ENCODE assay signal across 19 mouse cellular contexts in genomic region chr2:121339057-121339456, GRCm38 (mm10). TPM values are rescaled to one million over a fixed set of nuclear protein-coding genes. Genes with fewer than 3 reads are reported as not detected.
DNase-seq lines count a peak whose midpoint lies in the region; ATAC-seq and TF ChIP-seq lines count a peak whose summit lies in the region.
"Had no signal": no experiment of that assay in that cellular context is flagged by ENCODE, and none has a peak within 500 bp of the region (broad histone marks: within the 10 kb centered on the region; RNA-seq: fewer than 3 reads in every experiment).

No protein-coding gene starts in this region.

- no peaks in the 10 kb centered on the region for H3K27me3 ChIP-seq in lung, embryonic 14.5 days (ENCODE audit: insufficient read depth, low read length)
- no peaks in the 10 kb centered on the region for H3K27me3 ChIP-seq in kidney, embryonic 16.5 days (ENCODE audit: insufficient read depth, low read length)
- H3K27me3 ChIP-seq: embryonic facial prominence, embryonic 13.5 days; midbrain, embryonic 15.5 days had no signal

- no peaks in the 10 kb centered on the region for H3K36me3 ChIP-seq in lung, embryonic 14.5 days (ENCODE audit: insufficient read depth)
- peaks cover 7% of the 10 kb centered on the region; the same call in 1 of the 2 replicates for H3K36me3 ChIP-seq in kidney, embryonic 16.5 days (ENCODE audit: insufficient read depth, low read length)

- no peaks in the 10 kb centered on the region for H3K4me1 ChIP-seq in lung, embryonic 14.5 days (ENCODE audit: insufficient read depth)
- H3K4me1 ChIP-seq in kidney, embryonic 16.5 days (ENCODE audit: insufficient read depth, low read length), result no peaks in the 10 kb centered on the region
- H3K4me1 ChIP-seq: embryonic facial prominence, embryonic 13.5 days; midbrain, embryonic 15.5 days had no signal

- ATAC-seq in lung, embryonic 14.5 days (ENCODE audit: insufficient read depth), result no peak
- no peak for ATAC-seq in granulocyte monocyte progenitor cell, adult 5-6 weeks (replicated peaks; ENCODE audit: poor library complexity, severe bottlenecking)
- ATAC-seq in kidney, embryonic 16.5 days (ENCODE audit: low FRiP score, low TSS enrichment), result no peak
- ATAC-seq: activated CD4-positive, CD25-positive, alpha-beta regulatory T cell, adult 4 months; forebrain, embryonic 14.5 days; midbrain, embryonic 15.5 days had no signal

- H3K27ac ChIP-seq in gastrocnemius, adult 2 months, result no peak overlapping the region
- no peak overlapping the region for H3K27ac ChIP-seq in lung, embryonic 14.5 days (ENCODE audit: low read depth)
- H3K27ac ChIP-seq in kidney, embryonic 16.5 days (ENCODE audit: low read length), result no peak overlapping the region
- H3K27ac ChIP-seq: embryonic facial prominence, embryonic 13.5 days; midbrain, embryonic 15.5 days had no signal

- H3K9ac ChIP-seq in lung, embryonic 14.5 days, result no peak overlapping the region
- no peak overlapping the region for H3K9ac ChIP-seq in kidney, embryonic 16.5 days (replicated peaks; ENCODE audit: low read length)
- H3K9ac ChIP-seq: embryonic facial prominence, embryonic 13.5 days; midbrain, embryonic 15.5 days had no signal

- peak; percentile 36 for TF ChIP-seq CTCF in gastrocnemius, adult 2 months (IDR thresholded peaks at IDR 0.05)
- TF ChIP-seq CTCF in lung, embryonic 14.5 days (IDR thresholded peaks at IDR 0.05; ENCODE audit: low read depth), result peak; percentile 39; the same call in 1 of the 2 replicates

- H3K4me3 ChIP-seq in gastrocnemius, adult 2 months, result no peak overlapping the region
- no peak overlapping the region for H3K4me3 ChIP-seq in lung, embryonic 14.5 days (ENCODE audit: low read depth, low read length)
- H3K4me3 ChIP-seq in kidney, embryonic 16.5 days (ENCODE audit: low read length), result no peak overlapping the region
- H3K4me3 ChIP-seq: embryonic facial prominence, embryonic 13.5 days; midbrain, embryonic 15.5 days had no signal

- H3K4me2 ChIP-seq in lung, embryonic 14.5 days, result no peak overlapping the region
- H3K4me2 ChIP-seq in kidney, embryonic 16.5 days (replicated peaks; ENCODE audit: low read depth, low read length), result no peak overlapping the region
- H3K4me2 ChIP-seq: embryonic facial prominence, embryonic 13.5 days; midbrain, embryonic 15.5 days had no signal

- intact Hi-C loops in gastrocnemius, adult 2 months (cut with DNase I), result no loop called here

- no peaks in the 10 kb centered on the region for H3K9me3 ChIP-seq in lung, embryonic 14.5 days (ENCODE audit: low read depth, low read length)
- 0 out of 2 replicates have a peak, but pooled peaks cover 3% of the 10 kb centered on the region for H3K9me3 ChIP-seq in kidney, embryonic 16.5 days (ENCODE audit: low read length)
- H3K9me3 ChIP-seq: midbrain, embryonic 15.5 days had no signal

- DNase-seq in gastrocnemius, adult 2 months, result no peak
- no peak for DNase-seq in gastrocnemius, postnatal 4 days (ENCODE audit: low spot score in 2 of 2)
- peak; percentile 7 for DNase-seq in lung, embryonic 14.5 days
- DNase-seq in lung, postnatal 14 days, result no peak
- DNase-seq in A20 (ENCODE audit: low read depth, low spot score), result peak; percentile 39
- peak; percentile 13 for DNase-seq in c-Kit-positive CD71-positive TER-119-negative erythroid progenitor cells, embryonic 14.5 days (ENCODE audit: low read depth)
- DNase-seq: cerebellum, adult 9-11 months; gastrocnemius, postnatal 14 days; kidney, postnatal 4 days had no signal

RNA-seq across cellular contexts. Expression of gene Ppip5k1, which starts 16.1 kb away (rescaled TPM):
- total RNA-seq in gastrocnemius, adult 2 months (2021), result 100 to 1,000 TPM in 1 of 2 experiments, 10 to 100 TPM in 1; 70.6 to 144 TPM
- 10 to 100 TPM; 16.8 to 18.5 TPM for total RNA-seq in gastrocnemius, postnatal 4 days (2021)
- 10.5 and 10.8 TPM in 2 replicates for polyA plus RNA-seq in lung, embryonic 14.5 days (2014; fragmentation: Nextera tagmentation; extraction: Ambion mirVana)
- total RNA-seq in granulocyte monocyte progenitor cell, adult 5-6 weeks (2014; fragmentation: Nextera tagmentation), result 11.0 and 15.1 TPM in 2 replicates
- total RNA-seq in granulocyte monocyte progenitor cell, adult 5-6 weeks (2017), result 8.4 and 10.3 TPM in 2 replicates
- 14.4 and 15.8 TPM in 2 replicates for polyA plus RNA-seq in kidney, embryonic 16.5 days (2015; fragmentation: Nextera tagmentation; extraction: Ambion mirVana)

RNA-seq across cellular contexts. Expression of gene Ckmt1, which starts 18.5 kb away (rescaled TPM):
- not detected for total RNA-seq in gastrocnemius, adult 2 months (2021)
- total RNA-seq in gastrocnemius, postnatal 4 days (2021), result under 1 TPM in 1 of 2 experiments, not detected in 1; 0.80 TPM
- 0.75 and 1.4 TPM in 2 replicates for polyA plus RNA-seq in lung, embryonic 14.5 days (2014; fragmentation: Nextera tagmentation; extraction: Ambion mirVana)
- not detected in 2 replicates for total RNA-seq in granulocyte monocyte progenitor cell, adult 5-6 weeks (2014; fragmentation: Nextera tagmentation)
- not detected in 2 replicates for total RNA-seq in granulocyte monocyte progenitor cell, adult 5-6 weeks (2017)
- polyA plus RNA-seq in kidney, embryonic 16.5 days (2015; fragmentation: Nextera tagmentation; extraction: Ambion mirVana), result 28.2 and 34.6 TPM in 2 replicates
- total RNA-seq: neutrophil, adult 5-6 weeks had no signal

RNA-seq across cellular contexts. Expression of gene Strc, which starts 47.9 kb away (rescaled TPM):
- under 1 TPM in 1 of 2 experiments, not detected in 1; 0.18 TPM for total RNA-seq in gastrocnemius, adult 2 months (2021)
- total RNA-seq in gastrocnemius, postnatal 4 days (2021), result not detected
- 0.24 TPM in 1 of 2 replicates, not detected in the other for polyA plus RNA-seq in lung, embryonic 14.5 days (2014; fragmentation: Nextera tagmentation; extraction: Ambion mirVana)
- not detected in 2 replicates for total RNA-seq in granulocyte monocyte progenitor cell, adult 5-6 weeks (2014; fragmentation: Nextera tagmentation)
- not detected in 2 replicates for total RNA-seq in granulocyte monocyte progenitor cell, adult 5-6 weeks (2017)
- not detected in 2 replicates for polyA plus RNA-seq in kidney, embryonic 16.5 days (2015; fragmentation: Nextera tagmentation; extraction: Ambion mirVana)
- total RNA-seq: gastrocnemius, postnatal 14 days; neutrophil, adult 5-6 weeks had no signal
- polyA plus RNA-seq: embryonic facial prominence, embryonic 13.5 days; heart, embryonic 16.5 days; intestine, embryonic 14.5 days; lung, embryonic 16.5 days; midbrain, embryonic 15.5 days had no signal

RNA-seq across cellular contexts. Expression of gene Map1a, which starts 49.7 kb away (rescaled TPM):
- 10 to 100 TPM in 1 of 2 experiments, 1 to 10 TPM in 1; 9.1 to 16.5 TPM for total RNA-seq in gastrocnemius, adult 2 months (2021)
- 10 to 100 TPM; 17.5 to 17.7 TPM for total RNA-seq in gastrocnemius, postnatal 4 days (2021)
- 5.5 and 5.7 TPM in 2 replicates for polyA plus RNA-seq in lung, embryonic 14.5 days (2014; fragmentation: Nextera tagmentation; extraction: Ambion mirVana)
- not detected in 2 replicates for total RNA-seq in granulocyte monocyte progenitor cell, adult 5-6 weeks (2014; fragmentation: Nextera tagmentation)
- total RNA-seq in granulocyte monocyte progenitor cell, adult 5-6 weeks (2017), result 0.04 TPM in 1 of 2 replicates, not detected in the other
- polyA plus RNA-seq in kidney, embryonic 16.5 days (2015; fragmentation: Nextera tagmentation; extraction: Ambion mirVana), result 2.5 and 3.2 TPM in 2 replicates
- total RNA-seq: neutrophil, adult 5-6 weeks had no signal

Comparison
In these comparisons a context has a peak if more than half of its experiments do, and no peak if none do; other contexts are left out.
1. DNase-seq: peak in lung, embryonic 14.5 days (single experiment), A20 (single experiment) and c-Kit-positive CD71-positive TER-119-negative erythroid progenitor cells, embryonic 14.5 days (single experiment); none in gastrocnemius, adult 2 months (single experiment), gastrocnemius, postnatal 4 days (0 of 2) and lung, postnatal 14 days (single experiment).